Mouse (Mus musculus) hindbrain, embryonic 10.5 days (tissue): ENCODE measurements around the gene Wbp4. TPM values are rescaled to one million over a fixed set of nuclear protein-coding genes. Genes with fewer than 3 reads are reported as not detected.

Experiments used
- DNase-seq: peaks from one replicate; pipeline ENCODE4 v3.0.0-alpha.2; 2017; ENCODE audit warnings: low spot score
- H3K27ac ChIP-seq: fragments of 300-500 bp; sonication (generic); 2 replicates; pipeline ENCODE4 v1.5.1; 2016; ENCODE audit warnings: mild to moderate bottlenecking, moderate library complexity
- H3K27me3 ChIP-seq: fragments of 300-500 bp; sonication (generic); 2 replicates; pipeline ENCODE4 v1.6.1; 2016; ENCODE audit warnings: mild to moderate bottlenecking; ENCODE audit not compliant: poor library complexity, insufficient read depth, severe bottlenecking
- H3K36me3 ChIP-seq: fragments of 300-500 bp; sonication (generic); 2 replicates; pipeline ENCODE4 v1.6.1; 2016; ENCODE audit warnings: mild to moderate bottlenecking, moderate library complexity
- H3K4me1 ChIP-seq: fragments of 300-500 bp; sonication (generic); replicated peaks from 2 replicates; pipeline ENCODE4 v1.6.1; 2016; ENCODE audit warnings: mild to moderate bottlenecking
- H3K4me3 ChIP-seq: fragments of 300-500 bp; sonication (generic); 2 replicates; pipeline ENCODE4 v1.5.1; 2016; ENCODE audit warnings: mild to moderate bottlenecking, moderate library complexity
- H3K9me3 ChIP-seq: fragments of 300-500 bp; sonication (generic); 2 replicates; pipeline ENCODE4 v1.6.1; 2016; ENCODE audit warnings: mild to moderate bottlenecking, moderate library complexity
- WGBS: fragments of 180-500 bp; shearing (Covaris S2); methylation state at CpG from one replicate; pipeline ENCODE4 v1.1.7; 2016; 5-methylcytosine and 5-hydroxymethylcytosine counted together
- polyA plus RNA-seq: library from polyadenylated mRNA; unstranded; fragments of >200 nt; fragmentation: Nextera tagmentation; extraction: Ambion mirVana; gene quantifications from 2 replicates; pipeline ENCODE4 v1.2.1, GENCODE M21; 2016

The Wbp4 gene
- polyA plus RNA-seq, 1 experiment from 2014 or later = 38.9 TPM

DNA sequence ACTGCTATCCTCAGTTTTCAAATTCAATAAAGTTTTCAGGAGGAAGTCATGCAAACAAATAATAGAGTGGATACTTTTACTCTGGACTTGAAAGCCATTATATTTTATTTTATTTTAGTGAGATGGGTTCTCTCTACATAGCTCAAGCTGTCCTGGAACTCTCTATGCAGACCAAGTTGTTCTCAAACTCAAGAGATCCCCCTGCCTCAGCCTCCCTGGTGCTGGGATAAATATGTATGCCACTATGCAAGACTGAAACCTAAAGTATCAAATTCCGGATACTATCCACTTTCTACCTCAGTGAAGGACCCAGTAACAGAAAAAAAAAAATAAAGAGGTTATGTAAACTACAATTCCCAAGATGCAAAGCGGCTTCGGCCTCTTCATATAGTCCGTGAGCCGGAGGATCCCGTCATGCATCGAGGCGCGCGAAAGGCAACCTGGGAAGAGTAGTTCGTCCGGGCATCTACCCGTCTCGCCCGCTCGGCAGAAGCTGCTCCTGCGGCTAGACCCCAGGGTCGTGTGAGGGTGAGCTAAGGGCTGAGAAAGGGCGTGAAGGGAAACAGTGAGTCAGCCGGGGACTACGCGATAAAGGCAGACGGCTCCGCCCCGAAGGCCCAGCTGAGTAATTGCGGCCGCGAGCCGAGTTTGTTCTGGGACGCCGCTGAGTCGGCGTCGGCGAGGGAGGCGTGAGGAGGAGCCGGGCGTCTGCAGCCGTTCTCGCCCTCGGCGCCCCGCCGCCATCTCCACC is 55.2 kb downstream of the Wbp4 start, which contains the start of gene Kbtbd7:
Gene Kbtbd7, plus strand, starts transcription at position 533 of the 751 bp plus-strand sequence.
- Histone ChIP-seq H3K27ac (peak within 1 kb of the TSS; percentile 91), H3K4me3 (peak within 1 kb of the TSS; percentile 60), H3K27me3 (no peaks in the 10 kb centered on the region), H3K4me1 (no peaks in the 10 kb centered on the region), H3K36me3 (peaks cover 23% of the 10 kb centered on the region), H3K9me3 (peaks cover 15% of the 10 kb centered on the region)
- under 1% methylated on average over 44 of the region's 44 CpGs for WGBS
- peak; percentile 92 for DNase-seq

DNA sequence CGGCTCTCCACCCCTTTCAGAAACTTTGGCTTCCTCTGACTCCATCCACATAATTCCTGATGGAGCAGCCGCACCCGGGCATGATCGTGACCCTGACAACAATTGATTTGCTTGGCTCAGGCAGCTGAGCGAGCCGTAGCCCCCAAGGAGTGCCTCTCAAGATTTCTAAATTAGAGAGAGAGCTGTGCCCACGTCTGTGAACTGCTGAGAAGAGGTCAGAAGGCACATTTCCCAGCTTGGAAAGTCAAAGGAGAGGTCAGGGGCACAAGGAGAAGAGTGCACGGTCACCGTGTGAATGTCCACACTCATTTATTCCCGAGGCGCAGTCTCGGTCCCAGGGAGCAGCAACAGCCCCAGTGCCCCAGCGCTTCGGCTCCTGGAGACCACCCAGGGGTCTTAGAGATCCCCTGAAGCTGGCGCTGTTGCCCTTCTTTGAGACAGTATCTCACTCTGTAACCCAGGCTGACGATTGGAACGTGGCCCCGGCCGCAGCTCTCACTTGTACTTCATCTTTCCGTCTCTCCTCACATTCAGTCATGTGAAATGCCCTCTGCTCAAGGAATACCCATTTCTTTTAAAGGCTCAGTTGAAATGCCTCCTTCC is 61.1 kb downstream of the Wbp4 start:
- Histone ChIP-seq H3K27me3 (no peaks in the 10 kb centered on the region), H3K9me3 (no peaks in the 10 kb centered on the region), H3K4me1 (peaks cover 20% of the 10 kb centered on the region), H3K27ac (peak overlapping the region; percentile 77), H3K36me3 (peaks cover 17% of the 10 kb centered on the region; the same call in 1 of the 2 replicates), H3K4me3 (peak overlapping the region; percentile 29)
- peak; percentile 76 for DNase-seq
- WGBS = 26% methylated on average over 20 of the region's 20 CpGs

- Histone ChIP-seq H3K4me1 (no peaks in the 10 kb centered on the region), H3K36me3 (peaks cover 47% of the 10 kb centered on the region), H3K9me3 (no peaks in the 10 kb centered on the region), H3K4me3 (no peak overlapping the region), H3K27me3 (no peaks in the 10 kb centered on the region), H3K27ac (no peak overlapping the region)
- no peak for DNase-seq
- 86% methylated on average over 6 of the region's 6 CpGs for WGBS
These were observed 68.2 kb downstream of the Wbp4 start for GRCm38 (mm10) chr14:79413121-79413520.

DNA sequence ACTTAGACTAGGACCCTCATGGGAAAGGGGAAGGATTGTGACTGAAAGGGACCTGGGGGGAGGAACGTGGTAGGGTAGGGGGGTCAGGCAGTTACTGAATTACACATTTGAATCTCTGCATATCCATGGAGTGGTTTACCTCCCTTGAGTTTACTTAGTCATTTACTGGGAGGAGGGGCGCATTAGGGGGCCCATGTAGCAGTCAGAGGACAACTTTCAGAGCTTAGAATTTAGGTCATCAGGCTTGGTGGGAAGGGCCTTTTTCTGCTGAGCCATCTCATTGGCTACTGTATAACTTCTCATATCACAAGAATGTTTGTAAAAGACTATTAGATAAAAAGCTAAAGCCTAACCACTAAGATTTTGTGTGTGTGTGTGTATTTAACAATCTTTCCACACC is 70.7 kb downstream of the Wbp4 start:
- Histone ChIP-seq H3K36me3 (peaks cover 43% of the 10 kb centered on the region), H3K4me3 (no peak overlapping the region), H3K27me3 (no peaks in the 10 kb centered on the region), H3K9me3 (no peaks in the 10 kb centered on the region), H3K27ac (no peak overlapping the region), H3K4me1 (no peaks in the 10 kb centered on the region)
- 74% methylated on average over 2 of the region's 2 CpGs for WGBS
- DNase-seq = no peak

Other genes with a start within 250 kb of the Wbp4 start
- not detected in 2 replicates for gene Zfp957, start 234.2 kb downstream of the Wbp4 start, polyA plus RNA-seq
- 26.2 and 52.1 TPM in 2 replicates for gene Rgcc, start 179.9 kb downstream of the Wbp4 start, polyA plus RNA-seq
- 30.8 and 42.9 TPM in 2 replicates for gene Naa16, start 90.7 kb downstream of the Wbp4 start, polyA plus RNA-seq
- gene Mtrf1, start 83.7 kb downstream of the Wbp4 start, polyA plus RNA-seq = 9.5 and 10.5 TPM in 2 replicates
- gene Kbtbd7, start 55.0 kb downstream of the Wbp4 start, polyA plus RNA-seq = 11.0 and 11.1 TPM in 2 replicates
- gene Kbtbd6, start 29.7 kb downstream of the Wbp4 start, polyA plus RNA-seq = 4.9 and 6.0 TPM in 2 replicates
- gene Elf1, start 326 bp downstream of the Wbp4 start, polyA plus RNA-seq = 5.3 and 6.9 TPM in 2 replicates
- 139 and 154 TPM in 2 replicates for gene Sugt1, start 106.2 kb upstream of the Wbp4 start, polyA plus RNA-seq
- 17.3 and 20.8 TPM in 2 replicates for gene Cnmd, start 180.7 kb upstream of the Wbp4 start, polyA plus RNA-seq